Mouse (Mus musculus): ENCODE measurements around the gene Grk6. TPM values are rescaled to one million over a fixed set of nuclear protein-coding genes. Genes with fewer than 3 reads are reported as not detected.

The Grk6 gene
- polyA plus RNA-seq, 1 experiment from 2014 or later, result 26.9 TPM

- H3K4me1 ChIP-seq, result peaks cover 56% of the 10 kb centered on the region
- peak overlapping the region; percentile 98 for H3K4me2 ChIP-seq
- H3K9me3 ChIP-seq (replicated peaks), result no peaks in the 10 kb centered on the region
- ATAC-seq, result peak; percentile 84
- peak overlapping the region; percentile 99 for H3K4me3 ChIP-seq
- H3K9ac ChIP-seq, result peak overlapping the region; percentile 100
- H3K27ac ChIP-seq, result peak overlapping the region; percentile 99
- H3K27me3 ChIP-seq, result no peaks in the 10 kb centered on the region
- H3K36me3 ChIP-seq (ENCODE audit: poor library complexity, severe bottlenecking), result peaks cover 52% of the 10 kb centered on the region
- WGBS, result 4% methylated on average over 15 of the region's 15 CpGs
These were observed 38.7 kb downstream of the Grk6 start for GRCm38 (mm10) chr13:55483593-55483992.

- ATAC-seq, result no peak
- peaks cover 56% of the 10 kb centered on the region for H3K4me1 ChIP-seq
These were observed 39.7 kb downstream of the Grk6 start for GRCm38 (mm10) chr13:55484520-55485088.

GRCm38 (mm10) chr13:55486029-55486794 lies 41.3 kb downstream of the Grk6 start:
- H3K4me3 ChIP-seq, result peak overlapping the region; percentile 99
- H3K36me3 ChIP-seq (ENCODE audit: poor library complexity, severe bottlenecking), result peaks cover 26% of the 10 kb centered on the region
- H3K27me3 ChIP-seq, result no peaks in the 10 kb centered on the region
- H3K4me1 ChIP-seq, result peaks cover 56% of the 10 kb centered on the region
- H3K9ac ChIP-seq, result peak overlapping the region; percentile 100
- whole genome bisulfite sequencing, result 35% methylated on average over 14 of the region's 14 CpGs
- ATAC-seq, result no peak
- peak overlapping the region; percentile 99 for H3K27ac ChIP-seq
- peak overlapping the region; percentile 98 for H3K4me2 ChIP-seq
- H3K9me3 ChIP-seq (replicated peaks), result no peaks in the 10 kb centered on the region

More at GRCm38 (mm10) chr13:55484520-55485088, 39.7 kb downstream of the Grk6 start:
- H3K27me3 ChIP-seq, result no peaks in the 10 kb centered on the region
- peak overlapping the region; percentile 99 for H3K27ac ChIP-seq
- peaks cover 42% of the 10 kb centered on the region for H3K36me3 ChIP-seq (ENCODE audit: poor library complexity, severe bottlenecking)
- no peaks in the 10 kb centered on the region for H3K9me3 ChIP-seq (replicated peaks)
- peak overlapping the region; percentile 99 for H3K4me3 ChIP-seq
- WGBS, result 7% methylated on average over 7 of the region's 7 CpGs
- H3K4me2 ChIP-seq, result peak overlapping the region; percentile 98
- peak overlapping the region; percentile 100 for H3K9ac ChIP-seq

DNA sequence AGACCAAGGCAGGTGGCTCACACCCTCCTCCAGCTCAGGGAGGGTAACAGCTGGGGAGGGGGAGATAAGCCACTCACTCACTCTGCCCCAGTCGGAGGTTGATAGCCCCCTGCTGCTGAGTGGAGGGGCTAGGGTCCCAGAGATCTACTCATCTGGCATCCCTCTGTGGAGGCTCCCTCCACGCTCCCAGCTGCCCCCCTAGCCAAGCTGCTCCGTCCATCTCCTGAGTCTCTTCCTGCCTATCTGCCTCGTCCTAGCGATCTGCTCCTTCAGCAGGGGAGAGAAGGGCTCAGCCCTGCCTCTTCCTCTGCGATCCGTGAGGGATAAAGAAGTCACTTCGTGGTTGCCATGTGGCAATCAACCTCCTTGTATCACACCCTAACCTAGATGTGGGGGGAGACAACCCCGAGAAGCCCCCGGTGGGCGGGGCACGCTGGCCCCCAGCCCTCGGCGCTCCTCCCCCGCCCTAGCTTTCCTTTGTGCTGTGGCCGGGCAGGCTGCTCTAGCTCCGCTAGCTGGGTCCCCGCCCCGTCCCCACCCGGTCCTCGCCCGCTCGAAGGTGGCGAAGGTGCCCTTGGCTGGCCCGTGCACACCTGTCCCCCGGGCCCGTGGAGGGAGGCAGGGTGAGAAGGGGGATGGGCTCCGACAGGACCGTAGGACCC lies 42.2 kb downstream of the Grk6 start:
- H3K9me3 ChIP-seq (replicated peaks), result no peaks in the 10 kb centered on the region
- H3K4me1 ChIP-seq, result peaks cover 50% of the 10 kb centered on the region
- ATAC-seq, result peak; percentile 43
- H3K4me3 ChIP-seq, result peak overlapping the region; percentile 99
- H3K36me3 ChIP-seq (ENCODE audit: poor library complexity, severe bottlenecking), result peaks cover 18% of the 10 kb centered on the region
- no peaks in the 10 kb centered on the region for H3K27me3 ChIP-seq
- peak overlapping the region; percentile 99 for H3K27ac ChIP-seq
- WGBS, result 1% methylated on average over 29 of the region's 29 CpGs
- peak overlapping the region; percentile 98 for H3K4me2 ChIP-seq
- H3K9ac ChIP-seq, result peak overlapping the region; percentile 100

DNA sequence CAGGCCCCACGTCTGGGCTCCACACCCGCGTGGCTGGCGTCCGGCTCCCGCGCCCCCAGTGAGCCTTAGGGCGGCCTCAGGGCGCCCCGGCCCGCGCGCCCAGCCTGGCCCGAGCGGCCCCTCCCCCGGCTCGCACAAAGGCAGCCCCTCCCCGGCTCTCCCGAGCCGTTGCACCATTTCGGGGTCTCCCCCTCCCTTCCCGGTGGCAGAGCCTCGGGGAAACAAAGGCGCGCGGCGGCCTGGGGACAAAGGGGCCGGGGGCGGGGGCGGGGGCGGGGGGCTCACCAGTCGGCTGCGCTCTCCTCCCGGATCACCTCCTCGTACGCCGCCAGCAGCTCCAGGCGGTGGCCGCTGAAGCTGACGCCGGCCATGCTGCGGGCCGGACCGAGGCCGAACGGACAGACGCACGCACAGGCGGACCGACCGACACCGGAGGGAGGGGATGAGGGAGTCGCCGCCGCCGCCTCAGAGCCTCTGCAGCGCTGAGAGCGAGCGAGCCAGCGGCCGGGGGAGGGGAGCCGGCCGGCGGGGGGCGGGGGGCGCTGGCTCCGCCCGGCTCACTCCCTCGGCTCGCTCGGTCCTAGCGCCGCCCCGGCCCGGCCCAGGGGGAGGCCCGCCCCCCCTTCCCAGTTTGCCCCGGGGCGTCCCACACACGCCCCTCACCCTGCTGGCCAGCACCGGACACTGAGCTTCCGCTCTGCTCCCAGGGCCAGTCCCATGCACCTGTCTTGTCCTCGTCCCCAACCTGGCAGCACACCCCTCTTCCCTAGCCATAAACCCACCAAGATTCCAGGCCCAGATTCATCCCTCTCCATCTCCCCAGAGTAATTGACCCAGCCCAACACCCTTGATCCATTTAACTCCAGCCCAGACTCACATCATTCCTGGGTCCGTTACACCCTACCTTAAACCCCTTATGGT lies 43.0 kb downstream of the Grk6 start, which contains the start of gene Dbn1:
Dbn1 (minus strand) TSS at position 534 of the 921 bp plus-strand sequence.
- Histone ChIP-seq H3K4me1 (peaks cover 42% of the 10 kb centered on the region), H3K9me3 (replicated peaks) (no peaks in the 10 kb centered on the region), H3K27ac (peak within 1 kb of the TSS; percentile 99), H3K36me3 (ENCODE audit: poor library complexity, severe bottlenecking) (peaks cover 10% of the 10 kb centered on the region), H3K27me3 (no peaks in the 10 kb centered on the region), H3K9ac (peak within 1 kb of the TSS; percentile 100), H3K4me2 (peak within 1 kb of the TSS; percentile 98), H3K4me3 (peak within 1 kb of the TSS; percentile 99)
- ATAC-seq, result peak; percentile 75
- WGBS, result under 1% methylated on average over 37 of the region's 83 CpGs

DNA sequence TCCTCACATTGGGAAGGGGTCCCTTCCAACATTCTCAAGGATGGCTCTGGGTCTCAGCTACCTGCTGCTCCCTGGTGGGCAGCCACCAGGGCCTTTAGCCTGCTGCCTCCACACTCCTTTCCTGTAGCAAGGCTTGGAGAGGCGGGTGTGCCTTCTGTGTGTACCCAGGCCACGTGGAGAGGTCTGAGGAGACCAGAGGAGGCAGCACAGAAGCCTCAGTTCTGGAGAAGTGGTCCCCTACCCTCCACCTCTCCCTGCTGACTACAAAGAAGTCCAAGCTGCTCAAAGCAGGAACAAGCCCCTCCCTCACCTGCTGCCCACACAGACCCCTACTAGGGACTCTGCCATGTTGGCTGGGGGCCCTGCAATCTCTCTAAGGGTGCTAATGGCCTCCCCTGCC lies 49.4 kb downstream of the Grk6 start:
- Histone ChIP-seq H3K4me3 (no peak overlapping the region), H3K4me2 (no peak overlapping the region), H3K27ac (0 out of 2 replicates have a peak overlapping the region, but pooled peaks have one; percentile 74), H3K4me1 (peaks cover 35% of the 10 kb centered on the region), H3K9me3 (replicated peaks) (no peaks in the 10 kb centered on the region), H3K27me3 (no peaks in the 10 kb centered on the region), H3K36me3 (ENCODE audit: poor library complexity, severe bottlenecking) (peaks cover 15% of the 10 kb centered on the region; the same call in 1 of the 2 replicates), H3K9ac (no peak overlapping the region)
- 0 out of 2 replicates have a peak, but pooled peaks have one; percentile 36 for ATAC-seq
- 15% methylated on average over 2 of the region's 2 CpGs for WGBS

GRCm38 (mm10) chr13:55494883-55495621 lies 50.2 kb downstream of the Grk6 start:
- peak overlapping the region; percentile 74 for H3K27ac ChIP-seq
- H3K36me3 ChIP-seq (ENCODE audit: poor library complexity, severe bottlenecking), result peaks cover 15% of the 10 kb centered on the region; the same call in 1 of the 2 replicates

DNA sequence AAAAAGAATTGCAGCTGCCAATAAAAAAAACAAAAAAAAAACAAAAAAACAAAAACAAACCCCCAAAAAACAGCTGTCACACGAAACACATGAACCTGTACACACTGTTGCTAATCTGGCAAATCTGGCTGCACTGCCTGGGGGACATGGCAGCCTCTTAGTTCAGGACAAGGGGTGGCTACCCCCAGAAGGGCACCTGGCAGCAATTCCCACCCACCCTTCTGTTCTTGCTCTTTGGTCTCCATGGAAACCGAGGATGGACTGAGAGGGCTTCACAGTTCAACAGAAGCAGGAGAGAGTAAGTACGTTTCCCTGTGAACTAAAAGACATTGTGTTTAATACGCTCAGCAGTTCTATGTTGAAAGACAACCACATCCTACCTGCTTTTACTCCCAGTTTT lies 50.8 kb downstream of the Grk6 start:
- Histone ChIP-seq H3K4me1 (peaks cover 35% of the 10 kb centered on the region), H3K4me2 (peak overlapping the region; percentile 24), H3K9ac (peak overlapping the region; percentile 17; the same call in 1 of the 2 replicates), H3K27me3 (no peaks in the 10 kb centered on the region), H3K4me3 (no peak overlapping the region), H3K27ac (peak overlapping the region; percentile 74), H3K9me3 (replicated peaks) (no peaks in the 10 kb centered on the region), H3K36me3 (ENCODE audit: poor library complexity, severe bottlenecking) (peaks cover 20% of the 10 kb centered on the region; the same call in 1 of the 2 replicates)
- peak; percentile 36 for ATAC-seq
- 11% methylated on average over 4 of the region's 4 CpGs for WGBS

More at GRCm38 (mm10) chr13:55494883-55495621, 50.2 kb downstream of the Grk6 start:
- Histone ChIP-seq H3K4me2 (peak overlapping the region; percentile 34), H3K27me3 (no peaks in the 10 kb centered on the region), H3K9me3 (replicated peaks) (no peaks in the 10 kb centered on the region), H3K4me3 (no peak overlapping the region), H3K9ac (peak overlapping the region; percentile 43; the same call in 1 of the 2 replicates), H3K4me1 (peaks cover 35% of the 10 kb centered on the region)
- peak; percentile 66 for ATAC-seq
- WGBS, result 13% methylated on average over 18 of the region's 18 CpGs

GRCm38 (mm10) chr13:55496661-55497060 lies 51.8 kb downstream of the Grk6 start:
- H3K27me3 ChIP-seq, result no peaks in the 10 kb centered on the region
- no peak overlapping the region for H3K4me3 ChIP-seq
- no peaks in the 10 kb centered on the region for H3K9me3 ChIP-seq (replicated peaks)
- no peak overlapping the region for H3K4me2 ChIP-seq
- peaks cover 26% of the 10 kb centered on the region; the same call in 1 of the 2 replicates for H3K36me3 ChIP-seq (ENCODE audit: poor library complexity, severe bottlenecking)
- 93% methylated on average over 6 of the region's 6 CpGs for WGBS
- no peak for ATAC-seq
- peak overlapping the region; percentile 17; the same call in 1 of the 2 replicates for H3K9ac ChIP-seq
- H3K27ac ChIP-seq, result peak overlapping the region; percentile 74; the same call in 1 of the 2 replicates
- peaks cover 35% of the 10 kb centered on the region for H3K4me1 ChIP-seq

GRCm38 (mm10) chr13:55498906-55499305 lies 54.0 kb downstream of the Grk6 start:
- 0 out of 2 replicates have a peak overlapping the region, but pooled peaks have one; percentile 0 for H3K9ac ChIP-seq
- H3K4me3 ChIP-seq, result no peak overlapping the region
- no peaks in the 10 kb centered on the region for H3K9me3 ChIP-seq (replicated peaks)
- no peak overlapping the region for H3K4me2 ChIP-seq
- peaks cover 35% of the 10 kb centered on the region for H3K4me1 ChIP-seq
- 43% methylated on average over 11 of the region's 11 CpGs for WGBS
- no peak overlapping the region for H3K27ac ChIP-seq
- H3K36me3 ChIP-seq (ENCODE audit: poor library complexity, severe bottlenecking), result peaks cover 46% of the 10 kb centered on the region
- no peak for ATAC-seq
- H3K27me3 ChIP-seq, result no peaks in the 10 kb centered on the region

All from forebrain, embryonic 13.5 days (tissue).